Mouse (Mus musculus) myocyte (in vitro differentiated cells): ENCODE measurements around the gene Tex22.

Experiments used
- E2F4 ChIP-seq: IDR thresholded peaks from one replicate; pipeline ENCODE4 v1.6.1; 2011; ENCODE audit warnings: mild to moderate bottlenecking, control low read depth, moderate library complexity; ENCODE audit not compliant: insufficient read depth
- MAX ChIP-seq: IDR thresholded peaks from one replicate; pipeline ENCODE4 v1.6.1; 2011; ENCODE audit warnings: low read depth, mild to moderate bottlenecking, control low read depth
- MYOD1 ChIP-seq, 3 experiments: IDR thresholded peaks; one replicate each; pipeline ENCODE4 v1.6.1; 2011; ENCODE audit warnings: control low read depth in 2 of 3, low read depth in 2 of 3, mild to moderate bottlenecking in 2 of 3, moderate library complexity in 1 of 3; ENCODE audit not compliant: insufficient read length in 2 of 3, control insufficient read depth in 1 of 3
- MYOG ChIP-seq, 3 experiments: IDR thresholded peaks; one replicate each; pipeline ENCODE4 v1.6.1; 2011; ENCODE audit warnings: control low read depth in 2 of 3, low read depth in 2 of 3, mild to moderate bottlenecking in 2 of 3; ENCODE audit not compliant: insufficient read length in 2 of 3, control insufficient read depth in 1 of 3, insufficient read depth in 1 of 3
- POLR2A ChIP-seq: IDR thresholded peaks from one replicate; pipeline ENCODE4 v1.6.1; 2011; ENCODE audit warnings: low read depth, mild to moderate bottlenecking, control low read depth, moderate library complexity; ENCODE audit not compliant: insufficient read length
- SRF ChIP-seq: IDR thresholded peaks from one replicate; pipeline ENCODE4 v1.6.1; 2011; ENCODE audit warnings: low read depth; ENCODE audit not compliant: control insufficient read depth, insufficient read length
- TCF12 ChIP-seq: IDR thresholded peaks from one replicate; pipeline ENCODE4 v1.6.1; 2011; ENCODE audit warnings: mild to moderate bottlenecking, control low read depth; ENCODE audit not compliant: poor library complexity, insufficient read depth, severe bottlenecking
- USF1 ChIP-seq: IDR thresholded peaks from one replicate; pipeline ENCODE4 v1.6.1; 2011; ENCODE audit warnings: low read depth, mild to moderate bottlenecking, control low read depth, moderate library complexity

- TF ChIP-seq E2F4 (no peak), POLR2A (no peak), SRF (no peak), USF1 (no peak), MAX (no peak), MYOD1 (IDR thresholded peaks at IDR 0.05; ENCODE audit: control insufficient read depth in 1 of 3, insufficient read length in 2 of 3, low read depth in 2 of 3) (no peak), TCF12 (no peak), MYOG (IDR thresholded peaks at IDR 0.05; ENCODE audit: control insufficient read depth in 1 of 3, insufficient read depth in 1 of 3, insufficient read length in 2 of 3, low read depth in 2 of 3) (no peak)
Measured at GRCm38 (mm10) chr12:113042543-113042942, 31.8 kb upstream of the Tex22 start.
